Mouse (Mus musculus) embryo, embryonic 10 days (tissue): ENCODE data around the gene Ubac2.

Experiments
- DNase-seq: peaks from one replicate; pipeline ENCODE4 v3.0.0-alpha.2; 2015; ENCODE audit warnings: low spot score

The Ubac2 gene

DNA sequence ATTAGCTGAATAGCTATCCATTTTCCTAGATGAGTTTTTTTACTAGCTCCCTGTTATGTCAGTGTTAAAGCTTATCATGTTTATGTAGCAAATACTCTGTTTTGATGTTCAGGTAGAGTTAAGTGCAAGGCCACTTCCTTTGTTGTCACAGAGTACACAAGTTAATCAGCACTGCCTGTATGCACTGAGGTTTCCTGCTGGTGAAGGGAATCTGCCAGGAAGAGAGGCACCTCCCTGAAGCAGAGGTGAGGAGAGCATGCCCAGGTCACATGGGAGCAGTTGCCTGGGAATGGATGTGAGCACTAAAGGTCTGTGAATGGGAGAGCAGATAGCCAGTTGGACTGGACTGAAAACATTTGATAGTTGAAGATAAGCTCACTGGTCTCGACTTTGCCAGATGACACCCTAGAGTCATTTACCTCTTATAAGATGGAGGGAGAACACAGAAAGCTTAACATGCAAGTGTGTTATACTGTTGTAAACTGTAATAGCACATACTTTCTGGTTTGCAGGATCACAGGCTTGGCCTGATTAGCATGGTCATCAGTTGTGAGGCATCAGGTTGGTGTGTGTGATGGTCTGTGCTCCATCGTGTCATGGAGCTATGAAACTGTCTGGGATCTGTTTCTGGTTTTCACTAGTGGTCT is 73.1 kb downstream of the Ubac2 start:
- DNase-seq = no peak

DNA sequence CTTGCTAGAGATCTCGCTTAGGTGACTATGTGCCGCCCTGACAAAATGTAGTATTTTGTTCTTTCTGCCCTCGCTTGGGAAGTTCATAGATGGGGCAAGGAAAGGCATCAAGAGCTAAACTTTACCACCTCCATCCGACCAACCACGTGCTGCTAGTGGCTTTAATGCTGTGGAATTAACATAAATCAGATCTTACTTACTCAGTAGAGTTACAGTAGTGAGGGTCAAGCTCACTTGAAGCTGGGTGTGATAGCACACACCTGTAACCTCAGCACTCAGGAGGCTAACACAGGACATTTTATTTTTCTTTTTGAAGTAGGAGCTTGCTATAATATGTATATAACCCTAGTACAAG is 73.6 kb downstream of the Ubac2 start:
- DNase-seq = no peak

DNA sequence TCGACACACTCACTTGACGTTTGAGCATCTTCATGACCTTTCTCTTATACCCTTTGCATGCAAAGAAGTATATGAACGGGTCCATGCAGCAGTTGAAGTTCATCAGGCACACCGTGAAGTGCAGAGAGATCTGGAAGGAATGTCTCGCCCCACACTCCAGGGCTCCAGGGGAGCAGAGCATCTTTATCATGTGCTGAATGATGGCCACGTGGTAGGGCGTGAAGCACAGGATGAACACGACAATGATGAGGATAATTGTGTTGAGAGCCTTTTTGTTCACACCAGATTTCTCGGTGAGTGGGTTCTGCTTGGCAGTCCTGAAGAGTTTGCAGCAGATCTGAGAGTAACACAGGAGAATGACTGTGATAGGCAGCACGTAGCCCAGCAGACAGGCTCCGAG is 75.7 kb downstream of the Ubac2 start:
- DNase-seq = no peak

DNA sequence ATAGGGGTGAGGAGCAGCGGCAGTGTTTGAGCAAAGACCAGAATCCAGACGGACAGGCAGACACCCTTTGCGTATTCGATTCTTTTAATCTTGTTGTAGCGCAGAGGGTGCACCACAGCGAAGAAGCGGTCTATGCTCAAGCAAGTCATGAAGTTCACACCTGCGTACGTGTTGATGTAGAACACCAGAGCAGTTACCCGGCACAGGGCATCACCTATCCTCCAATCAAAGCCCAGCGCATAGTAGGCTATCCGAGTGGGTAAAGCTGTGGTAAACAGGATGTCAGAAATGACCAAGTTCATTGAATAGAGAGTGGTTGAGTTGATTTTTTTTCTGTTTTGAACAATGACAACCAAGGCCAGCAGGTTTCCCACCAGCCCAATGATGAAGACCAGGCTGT is 76.2 kb downstream of the Ubac2 start:
- DNase-seq = no peak

DNA sequence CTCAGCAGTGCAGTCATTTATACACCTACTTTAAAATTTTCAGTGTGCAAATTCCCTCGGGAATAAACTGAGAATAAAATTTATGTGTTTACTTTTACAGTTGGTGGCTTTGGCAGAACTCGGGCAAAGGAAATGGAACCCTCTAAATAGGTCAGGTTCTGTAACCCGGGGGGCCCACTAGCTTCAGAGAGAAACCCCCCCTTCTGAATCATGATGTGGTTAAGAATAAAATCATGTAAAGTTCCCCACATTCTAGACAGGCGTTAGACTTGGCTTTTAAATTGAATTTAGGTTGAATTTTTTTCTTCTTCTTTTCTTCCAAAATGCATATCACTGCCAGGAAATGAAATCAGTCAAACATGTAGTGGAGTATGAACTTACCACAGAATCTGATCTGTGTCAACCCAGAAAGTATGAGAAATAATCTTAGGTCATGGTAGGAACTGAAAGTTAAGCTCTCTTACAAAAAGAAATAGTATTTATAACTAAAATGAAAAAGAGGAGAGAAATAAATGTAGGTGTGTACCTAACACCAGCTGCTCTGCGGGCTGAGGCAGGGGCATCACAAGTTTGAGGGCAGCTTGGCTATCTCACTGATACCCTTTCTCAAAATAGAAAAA is 76.9 kb downstream of the Ubac2 start:
- no peak for DNase-seq

DNA sequence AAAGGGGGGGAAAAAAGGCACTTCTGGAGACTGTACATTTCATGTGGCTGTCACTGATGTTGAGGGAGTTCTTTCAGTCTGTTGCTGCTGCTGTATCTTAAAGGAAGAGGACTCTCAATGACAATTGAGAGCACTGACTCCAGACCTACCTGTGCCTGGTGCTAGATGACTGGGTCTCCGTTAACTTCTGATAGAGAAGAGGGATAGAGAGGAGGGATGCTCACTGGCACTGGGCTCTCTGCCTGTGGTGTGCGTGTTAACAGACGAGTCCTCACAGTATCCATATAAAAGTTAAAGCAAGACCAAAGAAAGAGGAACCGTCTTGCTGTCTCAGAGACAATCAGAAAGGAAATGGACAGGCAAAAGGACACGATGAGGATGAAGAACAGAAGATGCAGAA is 77.9 kb downstream of the Ubac2 start:
- no peak for DNase-seq

DNA sequence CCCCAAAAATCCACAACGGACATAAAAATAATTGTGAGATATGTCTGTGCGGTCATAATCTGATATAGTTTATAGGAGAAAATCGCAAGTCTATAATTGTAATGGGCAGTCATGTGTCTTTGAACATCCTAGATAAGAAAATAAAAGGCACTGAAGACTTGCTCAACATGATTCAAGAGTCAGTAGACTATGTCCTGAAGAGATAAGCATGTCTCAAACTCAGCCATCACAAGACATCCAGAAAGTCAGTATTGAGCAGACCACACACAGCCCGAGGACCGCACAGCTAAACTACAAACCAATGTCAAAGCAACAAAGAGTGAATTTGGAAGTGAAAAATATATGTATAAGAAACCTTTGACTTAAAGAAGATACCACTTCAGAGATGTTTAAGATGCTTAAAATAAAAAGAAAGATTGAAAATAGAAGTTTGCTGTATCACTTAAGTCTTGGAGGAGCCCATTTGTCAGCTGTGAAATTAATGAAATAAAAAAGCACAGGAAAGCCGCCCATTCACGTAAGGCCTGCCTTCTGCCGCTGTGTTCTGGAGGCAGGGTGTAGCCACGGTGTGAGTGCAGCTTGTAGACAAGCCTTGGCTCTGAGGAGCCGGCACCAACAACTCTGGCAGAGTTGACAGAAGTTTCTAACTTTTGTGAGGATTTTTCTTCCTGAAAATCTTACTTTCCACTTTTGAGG is 78.9 kb downstream of the Ubac2 start:
- no peak for DNase-seq

DNA sequence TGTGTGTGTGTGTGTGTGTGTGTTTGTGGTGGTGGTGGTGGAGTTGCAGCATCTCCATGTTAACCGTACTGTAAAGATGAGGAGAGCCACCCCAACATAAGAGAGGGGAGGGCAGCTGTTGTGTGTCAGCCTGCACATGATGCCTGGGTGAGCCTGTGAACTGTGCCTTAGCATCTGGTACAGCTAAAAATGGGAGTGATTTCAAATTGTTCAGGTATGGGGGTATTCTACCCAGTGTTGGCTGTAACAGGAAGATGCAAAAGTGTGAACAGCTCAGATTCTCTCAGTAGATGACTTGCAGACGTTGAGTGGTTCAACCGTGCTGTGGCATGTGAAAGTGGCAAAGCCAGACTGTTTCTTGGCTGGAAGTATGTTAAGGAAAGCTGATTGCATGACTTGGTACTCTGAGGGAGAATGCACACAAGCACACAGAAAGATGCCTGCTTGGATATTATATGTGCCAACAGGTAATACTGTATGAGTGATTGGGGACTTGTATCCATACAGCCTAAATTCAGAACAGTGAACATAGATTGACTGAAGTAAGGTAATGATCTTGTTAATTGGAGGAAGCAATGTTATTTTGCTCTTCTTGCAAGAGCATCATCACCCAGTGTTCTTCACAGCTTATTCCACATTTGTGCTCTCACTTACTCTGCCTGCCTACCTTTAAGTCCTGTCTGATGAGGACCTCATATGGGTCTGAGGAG is 79.8 kb downstream of the Ubac2 start:
- no peak for DNase-seq

DNA sequence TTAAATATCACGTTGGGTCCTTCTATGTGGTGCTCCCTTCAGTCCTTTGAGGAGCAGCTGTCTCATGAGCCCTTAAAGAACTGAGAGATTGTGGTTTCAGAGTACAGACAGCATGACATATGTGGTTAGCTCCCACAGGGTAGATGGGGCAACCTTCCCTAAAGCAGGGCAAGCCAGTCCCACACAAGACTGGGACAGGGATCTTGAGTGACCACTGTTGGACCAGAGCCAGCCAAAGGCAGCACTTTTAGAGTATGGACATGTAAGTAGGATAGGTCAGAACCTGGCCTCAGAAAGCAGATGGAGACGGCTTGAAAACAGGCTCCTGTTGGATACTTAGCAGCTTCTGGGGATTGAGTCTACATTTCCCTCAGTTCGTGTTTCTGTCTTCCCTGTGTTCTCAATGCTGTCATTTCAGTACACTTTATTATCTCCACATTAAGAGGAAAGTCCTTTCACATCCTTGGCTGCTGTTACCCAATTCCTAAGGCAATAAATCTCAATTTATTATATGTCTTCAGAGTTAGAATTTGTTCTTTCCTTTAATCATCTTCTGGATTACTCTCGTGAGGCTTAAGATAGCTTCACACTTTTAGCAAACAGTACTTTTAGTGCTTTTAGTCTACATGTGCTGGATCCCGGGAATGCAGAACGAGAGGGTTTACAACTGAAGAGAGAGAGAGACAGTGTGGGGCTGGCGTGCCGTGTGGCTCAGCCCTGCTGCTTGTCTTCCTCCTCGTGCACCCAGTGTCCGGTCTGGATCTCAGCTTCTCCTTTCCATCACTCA is 80.5 kb downstream of the Ubac2 start:
- DNase-seq = no peak

DNA sequence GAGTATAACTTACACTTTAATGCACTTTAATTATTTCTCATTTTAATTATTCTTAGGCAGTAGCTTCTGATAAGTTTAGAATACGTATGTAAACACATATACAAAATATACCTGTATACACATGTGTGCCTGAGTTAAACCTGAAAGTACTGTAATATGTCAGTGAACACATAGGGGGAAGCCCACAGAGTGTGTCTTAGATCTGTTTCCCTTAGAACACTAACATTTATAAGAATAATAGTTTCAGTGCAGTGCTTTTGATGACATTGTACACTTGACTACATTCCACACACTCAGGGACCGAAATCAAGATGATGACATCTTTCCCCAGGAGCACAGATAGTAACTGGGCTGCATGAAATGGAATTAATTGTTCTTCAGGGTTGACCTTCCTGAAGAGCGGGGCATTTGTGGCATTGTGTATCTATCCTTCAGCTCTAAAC is 81.1 kb downstream of the Ubac2 start:
- no peak for DNase-seq

DNA sequence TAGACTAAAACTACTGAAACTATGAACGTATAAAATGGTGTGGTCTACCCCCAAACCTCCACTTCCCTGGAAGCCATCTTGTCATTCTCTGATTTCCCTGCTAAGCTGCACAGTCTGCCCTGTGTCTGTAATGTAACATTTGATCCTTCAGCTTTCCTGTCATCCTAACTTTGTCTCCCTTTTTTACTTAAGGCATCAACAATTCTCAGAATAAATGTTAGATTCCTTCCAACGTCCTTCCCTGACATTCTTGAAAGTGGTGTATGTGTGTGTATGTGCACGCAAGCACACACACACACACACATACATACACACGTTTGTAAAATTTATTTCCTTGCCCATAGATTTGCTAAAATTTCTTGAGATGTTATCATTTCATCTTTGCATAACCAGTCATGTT is 81.6 kb downstream of the Ubac2 start:
- no peak for DNase-seq

DNA sequence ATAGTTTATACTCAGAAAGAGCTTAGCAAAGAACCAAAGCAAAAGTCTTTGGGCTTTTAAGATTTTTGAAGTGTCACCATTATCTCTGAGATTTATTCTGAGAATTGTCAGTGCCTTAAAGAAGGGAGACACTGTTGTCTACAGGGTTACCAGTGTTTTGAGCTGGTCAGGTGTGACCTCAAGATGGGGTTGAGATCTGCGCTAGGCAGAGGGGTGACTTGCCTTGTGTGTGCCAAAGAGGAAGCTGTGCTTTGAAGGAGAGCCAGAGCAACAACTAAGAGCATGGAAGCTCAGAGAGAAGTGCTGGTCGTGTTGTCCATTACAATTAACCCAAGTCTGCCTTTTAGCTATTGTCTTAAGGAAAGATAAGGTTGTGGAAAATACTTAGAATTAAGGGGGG is 82.1 kb downstream of the Ubac2 start:
- DNase-seq = no peak

DNA sequence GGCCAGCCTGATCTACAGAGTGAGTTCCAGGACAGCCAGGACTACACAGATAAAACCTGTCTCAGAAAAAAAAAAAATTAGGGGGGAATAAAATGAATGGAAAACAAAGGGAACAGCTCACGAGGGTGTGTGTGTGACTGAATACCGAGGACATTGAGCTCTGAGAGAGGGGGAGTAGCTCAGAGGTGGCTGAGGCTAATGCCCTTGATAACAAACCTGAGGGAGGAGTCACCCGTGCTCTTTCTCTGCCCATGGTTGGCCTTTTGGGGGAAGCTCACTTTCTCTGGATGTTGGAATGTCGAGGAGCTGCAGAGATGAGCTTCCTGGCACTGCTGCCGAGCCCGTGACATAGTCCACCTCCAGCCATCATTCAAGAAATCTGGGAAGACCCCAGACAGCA is 82.6 kb downstream of the Ubac2 start:
- DNase-seq = no peak

DNA sequence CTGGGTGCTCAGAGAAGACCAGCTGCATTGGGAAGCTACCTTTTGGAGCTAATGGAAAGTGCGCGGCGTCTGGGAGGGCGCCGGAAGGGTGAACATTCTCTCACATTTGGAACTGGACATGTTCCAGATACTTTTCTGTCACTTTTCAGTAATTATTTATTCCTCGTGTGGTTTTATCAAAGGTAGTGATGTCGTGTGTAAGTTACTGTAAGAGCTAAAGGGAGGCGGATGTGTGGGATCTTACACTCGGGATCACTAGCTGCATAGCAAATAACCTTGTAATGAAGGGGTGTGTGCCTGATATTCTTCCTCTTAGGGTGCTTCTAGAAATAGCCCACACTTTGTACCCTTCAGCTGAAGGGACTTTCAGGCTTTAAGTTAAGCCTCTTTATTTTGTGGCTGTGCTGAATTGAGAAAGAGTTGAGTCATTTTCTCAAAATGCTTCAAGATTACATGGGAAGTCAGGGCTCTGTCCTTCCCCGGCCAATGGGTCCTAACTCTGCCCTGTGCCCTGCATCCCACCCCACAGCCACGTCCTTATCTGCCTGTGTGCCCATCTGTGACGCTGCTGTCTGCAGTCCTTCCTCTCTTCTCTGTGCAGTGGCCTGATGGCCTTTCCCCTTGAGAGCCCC is 83.2 kb downstream of the Ubac2 start:
- no peak for DNase-seq

DNA sequence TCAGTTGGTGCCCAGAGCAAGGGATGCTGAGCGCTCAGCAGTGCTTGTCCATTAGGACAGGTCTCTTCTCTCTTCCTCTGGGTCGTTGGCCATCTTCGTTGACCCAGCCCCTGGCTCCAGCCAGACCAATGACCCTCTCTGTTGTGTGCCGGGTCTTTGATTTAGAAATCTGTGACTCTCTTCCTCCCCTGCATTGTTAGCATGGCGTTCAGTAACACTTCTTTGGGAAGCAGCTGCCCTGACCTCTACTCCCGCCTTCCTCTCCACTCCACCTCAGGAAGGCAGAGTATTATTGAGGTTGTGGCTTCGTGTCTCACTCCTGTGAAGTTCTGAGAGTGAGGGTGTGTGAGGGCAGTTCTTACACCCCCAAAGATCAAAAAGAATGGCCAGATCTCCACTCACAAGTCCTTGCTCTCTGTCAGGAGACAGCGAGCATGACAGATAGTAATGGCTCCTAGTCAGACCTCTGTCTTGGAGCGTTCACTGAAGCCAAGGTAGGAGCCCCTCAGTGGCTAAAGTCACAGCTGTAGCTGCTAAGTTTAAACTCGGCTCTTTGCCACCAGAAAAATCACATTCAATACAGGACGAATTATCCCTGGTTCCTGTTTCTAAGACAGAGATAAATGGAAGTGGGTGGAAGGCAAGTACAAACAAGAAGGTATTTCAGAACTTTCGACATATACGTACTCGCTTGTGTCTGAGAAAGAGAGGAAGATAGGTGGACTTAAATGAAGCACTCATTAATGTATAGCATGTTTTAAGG is 83.9 kb downstream of the Ubac2 start:
- DNase-seq = no peak

DNA sequence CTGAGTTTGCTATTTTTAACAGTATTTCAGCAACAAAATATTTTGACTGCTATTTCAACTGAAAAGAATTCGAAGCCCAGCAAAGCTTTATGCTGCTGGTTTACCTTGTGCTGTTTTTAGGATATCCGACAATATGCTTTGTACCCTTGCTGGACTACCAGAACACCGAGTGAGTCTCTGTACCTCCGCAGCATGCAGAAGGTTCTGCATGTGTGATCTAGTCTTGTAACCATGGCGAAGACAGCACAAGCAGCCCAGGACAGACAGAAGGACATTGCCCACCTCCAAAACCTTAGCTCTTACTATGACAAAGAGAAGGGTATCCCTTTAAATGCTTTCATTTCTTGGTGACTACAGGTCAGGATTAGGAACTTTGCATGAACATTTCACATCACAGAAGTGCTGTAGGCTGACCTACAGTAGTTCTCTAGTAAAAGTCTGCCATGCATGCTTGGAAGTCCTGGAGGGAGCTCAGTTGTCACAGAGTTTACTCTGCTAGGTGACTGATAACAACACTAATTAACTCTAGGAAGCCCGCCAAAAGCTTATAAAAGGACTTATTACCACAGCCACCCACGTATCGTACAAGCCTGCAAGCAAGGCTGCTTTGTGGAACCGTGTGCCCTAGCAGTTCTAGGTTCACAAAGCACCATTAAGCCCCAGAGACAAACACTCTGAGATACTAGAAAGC is 85.0 kb downstream of the Ubac2 start:
- no peak for DNase-seq

DNA sequence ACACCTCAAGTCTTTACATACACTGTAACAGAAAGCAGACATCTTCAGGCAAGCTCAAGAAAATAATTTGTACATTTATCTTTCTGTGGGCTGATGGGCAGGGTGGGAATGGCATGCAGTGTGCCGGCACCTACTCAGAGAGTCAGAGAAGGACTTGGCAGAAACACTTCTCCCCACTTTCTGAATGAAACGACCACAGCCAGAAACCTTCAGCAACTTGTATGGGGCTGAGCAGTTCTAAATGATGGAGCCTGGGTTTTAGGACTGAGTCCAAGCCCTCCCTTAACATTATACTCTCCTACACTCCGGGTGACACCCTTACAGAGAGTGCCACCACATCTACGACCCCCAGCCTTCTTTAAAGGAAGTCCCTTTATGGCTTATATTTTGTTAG is 85.5 kb downstream of the Ubac2 start:
- DNase-seq = no peak

DNA sequence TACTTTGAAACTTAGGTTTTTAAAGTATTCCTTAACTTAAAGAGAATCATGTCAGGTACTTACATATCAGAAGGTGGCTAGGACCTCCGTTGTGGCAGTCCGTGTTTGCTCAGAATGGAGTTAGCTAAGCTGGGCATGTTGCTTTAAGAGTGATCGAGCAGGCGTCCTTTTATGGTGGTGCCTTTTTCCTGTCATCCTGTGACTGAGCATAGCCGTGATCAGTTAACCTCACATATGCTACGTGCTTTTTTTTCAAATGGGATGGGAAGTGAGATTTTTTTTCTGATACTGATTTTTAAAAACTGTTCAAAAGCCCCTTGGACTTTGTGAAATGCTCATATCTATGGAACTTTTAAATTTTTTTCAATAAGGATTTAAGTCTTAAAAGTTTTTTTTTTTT is 86.6 kb downstream of the Ubac2 start, which contains the start of gene Gpr183:
Gene Gpr183, minus strand, starts transcription at position 206 of the 400 bp plus-strand sequence.
- DNase-seq = no peak

DNA sequence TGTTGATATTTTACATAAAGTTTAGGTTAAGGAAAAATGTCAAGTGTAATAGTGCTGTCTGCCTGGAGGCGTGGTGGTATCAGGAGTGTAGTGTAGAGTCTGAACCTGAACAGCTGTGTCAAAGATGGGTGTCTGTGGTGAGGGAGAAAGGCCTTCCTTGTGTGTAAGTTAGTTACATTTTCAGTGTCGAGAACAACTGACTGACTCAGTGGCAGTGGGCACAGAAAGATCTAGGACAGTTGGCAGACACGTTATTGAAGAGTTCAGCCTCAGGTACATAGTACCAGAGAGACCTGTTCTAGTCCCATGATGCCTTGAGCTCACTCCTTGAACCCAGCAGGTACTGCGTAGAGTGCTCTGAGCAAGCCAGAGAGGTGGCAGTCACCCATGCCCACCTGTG is 87.0 kb downstream of the Ubac2 start:
- no peak for DNase-seq

DNA sequence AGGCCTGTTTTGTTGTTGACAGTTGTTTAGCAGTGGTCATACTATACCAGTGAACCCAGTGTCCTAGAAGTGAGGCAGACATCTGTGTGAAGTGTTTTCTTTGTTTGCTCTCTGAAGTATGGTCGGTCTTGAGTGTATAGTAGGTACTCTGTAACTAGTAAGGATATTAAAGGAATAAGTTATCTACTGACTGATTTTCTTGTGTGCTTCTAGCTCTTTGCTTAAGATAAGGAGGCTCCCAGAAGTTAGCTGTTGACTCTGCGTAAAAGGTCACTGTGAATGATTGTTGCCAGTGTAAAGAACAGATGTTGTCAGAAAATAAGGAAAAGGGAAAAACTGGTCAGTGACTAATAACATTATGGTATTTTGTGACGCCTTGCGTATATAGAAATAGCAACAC is 88.7 kb downstream of the Ubac2 start:
- no peak for DNase-seq
